Comparison of ENCODE assay signal across 1 mouse cellular context in the genomic region with DNA sequence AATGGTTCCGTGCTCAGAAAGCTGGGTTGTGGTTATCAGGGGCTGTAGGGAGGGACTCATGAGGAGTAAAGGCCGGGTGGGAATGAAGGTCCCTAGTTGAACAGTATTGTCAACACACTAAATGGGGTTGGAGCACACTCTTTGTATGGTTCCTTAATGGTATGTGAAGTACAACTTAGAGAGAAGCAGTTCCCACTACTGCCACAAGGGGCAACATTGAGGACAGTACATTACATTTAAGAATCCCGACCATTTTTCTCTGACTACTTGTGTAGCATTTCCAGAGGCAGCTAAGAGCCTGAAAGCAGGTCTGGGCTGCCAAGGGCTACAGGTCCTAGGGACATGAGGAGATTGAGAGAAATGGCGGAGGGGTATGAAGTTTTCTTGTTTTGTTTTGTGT.
TF ChIP-seq lines count a peak whose summit lies in the region.

No protein-coding gene starts in this region.

TF ChIP-seq in CH12.LX, 34 proteins besides CTCF, POLR2A, EP300 and RAD21:
- TF ChIP-seq MEF2A (IDR thresholded peaks at IDR 0.05; ENCODE audit: borderline replicate concordance, low read depth, low read length) (no peak), GABPA (IDR thresholded peaks at IDR 0.05; ENCODE audit: insufficient replicate concordance, low read depth, low read length) (no peak), SMC3 (IDR thresholded peaks at IDR 0.05; ENCODE audit: low read depth, low read length) (peak; percentile 21; the same call in 1 of the 2 replicates), MAFK (IDR thresholded peaks at IDR 0.05; ENCODE audit: insufficient replicate concordance, low read length) (no peak), ZC3H11A (IDR thresholded peaks at IDR 0.05; ENCODE audit: low read depth, low read length) (no peak), UBTF (IDR thresholded peaks at IDR 0.05; ENCODE audit: low read depth, low read length) (no peak), MYC (IDR thresholded peaks at IDR 0.05; ENCODE audit: low read depth, low read length) (peak; percentile 23; the same call in 1 of the 2 replicates), JUN (IDR thresholded peaks at IDR 0.05; ENCODE audit: insufficient read depth, low read depth, low read length) (no peak), ZKSCAN1 (IDR thresholded peaks at IDR 0.05; ENCODE audit: borderline replicate concordance, low read depth, low read length) (no peak), ZMIZ1 (IDR thresholded peaks at IDR 0.05; ENCODE audit: low read depth, low read length) (no peak), CHD1 (IDR thresholded peaks at IDR 0.05; ENCODE audit: low read depth, low read length) (no peak), ELF1 (IDR thresholded peaks at IDR 0.05; ENCODE audit: low read depth, low read length) (no peak), MAX (IDR thresholded peaks at IDR 0.05; ENCODE audit: low read length) (no peak), SIN3A (IDR thresholded peaks at IDR 0.05; ENCODE audit: low read length) (no peak), NRF1 (IDR thresholded peaks at IDR 0.05; ENCODE audit: low read depth, low read length) (no peak), USF2 (conservative IDR thresholded peaks at IDR 0.05; ENCODE audit: low read depth, low read length) (no peak)
